Mouse (Mus musculus) forebrain, embryonic 11.5 days (tissue): ENCODE measurements around the gene Rgs7. TPM values are rescaled to one million over a fixed set of nuclear protein-coding genes. Genes with fewer than 3 reads are reported as not detected.
A peak's percentile ranks its signal among the peaks of the same experiment; 100 is the strongest.

Source experiments
- ATAC-seq: fragments of 200-750 bp; cut with Nextera tagmentation; replicated peaks from 2 replicates; pipeline ENCODE4 v1.8.0; 2017; ENCODE audit warnings: moderate TSS enrichment; ENCODE audit not compliant: low FRiP score
- DNase-seq: peaks from one replicate; pipeline ENCODE4 v3.0.0-alpha.2; 2017; ENCODE audit warnings: low spot score
- H3K27ac ChIP-seq: fragments of 300-500 bp; sonication (generic); 2 replicates; pipeline ENCODE4 v1.5.1; 2014; ENCODE audit warnings: low read depth, low read length
- H3K27me3 ChIP-seq: fragments of 300-500 bp; sonication (generic); 2 replicates; pipeline ENCODE4 v1.6.1; 2014; ENCODE audit warnings: mild to moderate bottlenecking, low read length, mixed read lengths; ENCODE audit not compliant: control insufficient read depth, insufficient read depth
- H3K36me3 ChIP-seq: fragments of 300-500 bp; sonication (generic); 2 replicates; pipeline ENCODE4 v1.6.1; 2014; ENCODE audit warnings: mild to moderate bottlenecking, low read length, moderate library complexity, mixed read lengths; ENCODE audit not compliant: control insufficient read depth, insufficient read depth
- H3K4me1 ChIP-seq: fragments of 300-500 bp; sonication (generic); replicated peaks from 2 replicates; pipeline ENCODE4 v1.6.1; 2014; ENCODE audit warnings: low read length, mixed read lengths; ENCODE audit not compliant: control insufficient read depth, insufficient read depth
- H3K4me2 ChIP-seq: fragments of 300-500 bp; sonication (generic); 2 replicates; pipeline ENCODE4 v1.6.1; 2014; ENCODE audit warnings: low read depth, mild to moderate bottlenecking, low read length, moderate library complexity, mixed read lengths; ENCODE audit not compliant: severe bottlenecking
- H3K4me3 ChIP-seq: fragments of 300-500 bp; sonication (generic); 2 replicates; pipeline ENCODE4 v1.5.1; 2014; ENCODE audit warnings: low read depth, low read length
- H3K9ac ChIP-seq: fragments of 300-500 bp; sonication (generic); 2 replicates; pipeline ENCODE4 v1.6.1; 2014; ENCODE audit warnings: low read length
- H3K9me3 ChIP-seq: fragments of 300-500 bp; sonication (generic); 2 replicates; pipeline ENCODE4 v1.6.1; 2016; ENCODE audit warnings: low read length, mixed read lengths; ENCODE audit not compliant: control insufficient read depth
- WGBS: fragments of 180-500 bp; shearing (Covaris S2); extraction: QIAGEN DNeasy Blood & Tissue Kit; methylation state at CpG from one replicate; pipeline ENCODE4 v1.1.7; 2014; 5-methylcytosine and 5-hydroxymethylcytosine counted together
- polyA plus RNA-seq: library from polyadenylated mRNA; unstranded; fragments of >200 nt; fragmentation: Nextera tagmentation; extraction: Ambion mirVana; gene quantifications from 2 replicates; pipeline ENCODE4 v1.2.1, GENCODE M21; 2014

Gene Rgs7
- polyA plus RNA-seq, 1 experiment from 2014 or later, result 5.7 TPM

DNA sequence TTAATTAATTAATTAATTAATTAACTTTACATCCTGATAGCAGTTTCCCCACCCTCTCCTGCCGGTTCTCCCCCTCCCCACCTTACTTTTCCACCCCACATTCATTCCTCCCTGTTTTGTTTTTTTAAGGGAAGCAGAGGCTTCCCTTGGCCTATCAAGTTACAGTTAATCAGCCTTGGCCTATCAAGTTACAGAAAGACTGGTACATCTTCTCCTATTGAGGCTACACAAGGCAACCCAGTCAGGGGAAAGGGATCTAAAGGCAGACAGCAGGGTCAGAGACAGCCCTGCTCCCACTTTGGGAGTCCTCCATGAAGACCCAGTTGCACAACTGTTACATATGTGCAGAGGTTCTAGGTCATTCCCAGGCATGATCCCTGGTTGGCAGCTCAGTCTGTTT lies 175.0 kb downstream of the Rgs7 start:
- 17% methylated on average over 1 of the region's 1 CpGs for WGBS
- no peak overlapping the region for H3K4me2 ChIP-seq
- no peaks in the 10 kb centered on the region for H3K9me3 ChIP-seq
- H3K27me3 ChIP-seq, result no peaks in the 10 kb centered on the region
- no peak overlapping the region for H3K9ac ChIP-seq
- ATAC-seq, result no peak
- H3K4me1 ChIP-seq, result no peaks in the 10 kb centered on the region
- DNase-seq, result no peak
- H3K36me3 ChIP-seq, result no peaks in the 10 kb centered on the region
- H3K27ac ChIP-seq, result no peak overlapping the region
- no peak overlapping the region for H3K4me3 ChIP-seq

DNA sequence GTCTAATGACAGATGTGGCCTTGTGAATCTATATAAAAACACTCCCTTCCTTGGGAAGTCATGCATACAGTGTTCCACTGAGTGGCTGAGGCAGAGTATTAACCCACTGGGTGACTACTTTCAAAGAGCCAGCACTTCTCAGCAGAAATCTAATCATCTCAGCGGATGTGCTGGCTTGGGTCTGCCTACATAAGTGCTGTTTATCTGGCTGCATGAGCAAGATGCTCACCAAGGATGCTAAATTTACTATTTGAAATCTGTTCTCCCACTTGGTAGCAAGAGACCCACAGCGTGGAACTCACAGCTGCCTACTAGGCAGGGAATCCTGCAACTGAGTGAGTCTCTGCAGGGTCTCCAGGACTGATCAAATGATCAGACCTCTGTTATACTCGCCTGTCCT lies 184.7 kb downstream of the Rgs7 start:
- Histone ChIP-seq H3K4me1 (no peaks in the 10 kb centered on the region), H3K4me2 (no peak overlapping the region), H3K9ac (no peak overlapping the region), H3K27ac (no peak overlapping the region), H3K27me3 (no peaks in the 10 kb centered on the region), H3K36me3 (no peaks in the 10 kb centered on the region), H3K9me3 (no peaks in the 10 kb centered on the region), H3K4me3 (no peak overlapping the region)
- WGBS, result 79% methylated on average over 3 of the region's 3 CpGs
- DNase-seq (no peak), ATAC-seq (no peak)

DNA sequence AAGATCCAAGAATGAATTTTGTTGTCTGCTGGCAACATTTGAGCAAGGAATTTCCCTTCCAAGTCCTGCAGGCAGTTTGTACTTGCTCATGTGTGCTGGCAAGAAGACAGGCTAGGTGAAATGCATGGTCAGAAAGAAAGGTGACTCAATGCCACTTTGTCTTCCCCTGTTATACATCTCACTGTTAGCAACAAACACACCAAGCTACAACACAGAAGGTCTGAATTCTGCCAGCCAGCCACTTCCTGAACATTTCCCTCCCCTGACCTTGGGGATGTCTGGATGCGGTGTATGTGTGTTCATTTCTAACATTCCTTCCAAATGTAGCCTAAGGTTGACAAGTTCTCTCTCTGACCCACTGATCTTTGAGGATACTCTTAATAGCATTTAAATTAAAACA lies 191.4 kb downstream of the Rgs7 start:
- Histone ChIP-seq H3K4me2 (no peak overlapping the region), H3K36me3 (no peaks in the 10 kb centered on the region), H3K27me3 (no peaks in the 10 kb centered on the region), H3K4me1 (no peaks in the 10 kb centered on the region; the same call in 1 of the 2 replicates), H3K27ac (no peak overlapping the region), H3K9ac (no peak overlapping the region), H3K9me3 (no peaks in the 10 kb centered on the region; the same call in 1 of the 2 replicates), H3K4me3 (no peak overlapping the region)
- DNase-seq (no peak), ATAC-seq (no peak)
- 80% methylated on average over 1 of the region's 1 CpGs for WGBS

DNA sequence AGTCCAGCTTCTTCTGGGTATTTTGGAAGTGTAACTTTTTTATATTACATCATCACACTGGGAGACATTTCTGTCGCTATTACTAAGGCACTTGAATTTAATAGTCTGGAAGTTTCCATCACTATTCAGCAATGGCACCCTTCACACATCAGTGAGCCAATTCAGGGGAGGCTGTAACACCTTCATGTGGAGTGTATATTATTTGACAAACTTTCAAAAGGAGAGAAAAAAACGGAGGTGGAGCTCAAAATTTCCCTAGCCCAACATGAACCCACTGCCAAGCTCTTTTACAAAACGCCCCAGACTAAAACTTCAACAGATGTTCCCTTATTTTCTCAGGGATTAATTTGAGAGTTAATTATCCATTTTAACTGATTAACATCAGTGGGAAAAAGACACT lies 191.9 kb downstream of the Rgs7 start:
- H3K27me3 ChIP-seq, result no peaks in the 10 kb centered on the region
- ATAC-seq (no peak), DNase-seq (no peak)
- WGBS, result 46% methylated on average over 3 of the region's 3 CpGs
- H3K4me2 ChIP-seq, result no peak overlapping the region
- H3K27ac ChIP-seq, result no peak overlapping the region
- H3K9me3 ChIP-seq, result no peaks in the 10 kb centered on the region; the same call in 1 of the 2 replicates
- H3K36me3 ChIP-seq, result no peaks in the 10 kb centered on the region
- H3K4me3 ChIP-seq, result no peak overlapping the region
- H3K4me1 ChIP-seq, result no peaks in the 10 kb centered on the region; the same call in 1 of the 2 replicates
- no peak overlapping the region for H3K9ac ChIP-seq

- Histone ChIP-seq H3K9me3 (no peaks in the 10 kb centered on the region; the same call in 1 of the 2 replicates), H3K27ac (no peak overlapping the region), H3K9ac (no peak overlapping the region), H3K4me1 (no peaks in the 10 kb centered on the region; the same call in 1 of the 2 replicates), H3K4me3 (no peak overlapping the region), H3K36me3 (no peaks in the 10 kb centered on the region), H3K27me3 (no peaks in the 10 kb centered on the region), H3K4me2 (no peak overlapping the region)
- peak; percentile 26; the same call in 1 of the 2 replicates for ATAC-seq
- WGBS, result 98% methylated on average over 2 of the region's 2 CpGs
- DNase-seq, result no peak
These were observed 192.5 kb downstream of the Rgs7 start for GRCm38 (mm10) chr1:175299603-175300397.

- no peaks in the 10 kb centered on the region; the same call in 1 of the 2 replicates for H3K4me1 ChIP-seq
- ATAC-seq, result no peak
- WGBS, result 95% methylated on average over 1 of the region's 1 CpGs
- no peak for DNase-seq
- H3K4me2 ChIP-seq, result no peak overlapping the region
- H3K9ac ChIP-seq, result no peak overlapping the region
- no peaks in the 10 kb centered on the region for H3K27me3 ChIP-seq
- H3K36me3 ChIP-seq, result no peaks in the 10 kb centered on the region
- no peak overlapping the region for H3K4me3 ChIP-seq
- H3K27ac ChIP-seq, result no peak overlapping the region
- H3K9me3 ChIP-seq, result no peaks in the 10 kb centered on the region; the same call in 1 of the 2 replicates
These were observed 195.4 kb downstream of the Rgs7 start for GRCm38 (mm10) chr1:175296906-175297305.

DNA sequence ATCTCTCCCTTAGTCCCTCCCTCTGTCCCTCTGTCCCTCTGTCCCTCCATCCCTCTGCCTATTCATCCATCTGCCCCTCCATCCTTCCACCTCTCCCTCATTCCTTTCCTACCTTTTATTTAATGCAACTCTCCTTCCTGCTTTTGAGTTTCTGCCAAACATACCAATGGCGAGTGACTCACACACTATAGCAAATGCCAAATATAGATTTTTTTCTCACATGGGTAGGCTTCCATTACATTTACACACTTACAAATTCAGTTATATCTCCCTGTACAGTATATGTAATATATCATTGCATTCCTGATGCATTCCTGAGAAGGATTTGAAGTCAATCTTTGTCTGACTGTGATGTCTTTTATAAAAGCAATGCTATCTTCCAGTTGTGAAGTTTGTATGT lies 202.2 kb downstream of the Rgs7 start:
- ATAC-seq (no peak), DNase-seq (no peak)
- no peak overlapping the region for H3K4me3 ChIP-seq
- H3K36me3 ChIP-seq, result no peaks in the 10 kb centered on the region
- WGBS, result 86% methylated on average over 1 of the region's 1 CpGs
- H3K27ac ChIP-seq, result no peak overlapping the region
- no peaks in the 10 kb centered on the region for H3K27me3 ChIP-seq
- no peak overlapping the region for H3K9ac ChIP-seq
- H3K4me1 ChIP-seq, result no peaks in the 10 kb centered on the region
- no peaks in the 10 kb centered on the region for H3K9me3 ChIP-seq
- no peak overlapping the region for H3K4me2 ChIP-seq

DNA sequence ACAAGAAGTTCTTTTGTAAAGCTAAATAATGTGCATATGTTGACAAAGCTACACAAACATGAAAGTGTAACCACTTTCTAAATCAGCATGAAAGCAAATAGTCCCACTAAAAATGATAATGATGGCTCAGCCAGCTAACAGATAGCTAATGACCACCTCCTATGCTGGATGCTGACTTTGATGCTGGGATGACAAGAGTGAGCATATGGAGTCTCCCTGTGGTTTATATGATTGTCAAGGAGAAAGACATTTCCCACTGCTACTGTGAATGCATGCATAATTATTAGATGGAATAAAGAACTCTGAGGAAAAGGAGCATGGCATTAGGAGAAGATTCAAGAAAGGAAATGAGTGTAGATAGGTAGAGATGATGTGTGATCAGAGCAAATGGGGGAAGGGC lies 230.0 kb downstream of the Rgs7 start:
- no peak for ATAC-seq
- H3K9ac ChIP-seq, result no peak overlapping the region
- no peaks in the 10 kb centered on the region for H3K27me3 ChIP-seq
- H3K9me3 ChIP-seq, result no peaks in the 10 kb centered on the region
- H3K4me1 ChIP-seq, result no peaks in the 10 kb centered on the region
- no peak overlapping the region for H3K27ac ChIP-seq
- no peak overlapping the region for H3K4me2 ChIP-seq
- H3K4me3 ChIP-seq, result no peak overlapping the region
- H3K36me3 ChIP-seq, result no peaks in the 10 kb centered on the region
- no peak for DNase-seq

DNA sequence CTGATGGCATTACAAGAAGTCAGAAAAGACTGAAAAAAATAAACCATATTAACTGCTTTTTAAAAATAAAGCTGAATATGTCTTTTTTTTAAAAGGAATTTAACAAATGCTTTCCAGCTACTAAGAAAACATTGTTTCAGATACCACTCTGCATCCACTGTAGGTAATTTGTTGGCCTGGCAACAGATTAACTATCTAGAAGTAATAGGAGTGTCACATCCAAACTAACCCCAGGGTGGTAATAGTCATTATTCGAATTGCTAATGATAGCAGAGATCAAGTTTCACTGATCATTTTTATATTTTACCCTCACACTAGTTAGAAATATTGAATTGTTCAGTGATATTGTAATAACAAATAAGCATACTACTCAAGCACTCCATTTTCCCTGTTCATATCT lies 232.9 kb downstream of the Rgs7 start:
- no peak overlapping the region for H3K9ac ChIP-seq
- H3K4me2 ChIP-seq, result no peak overlapping the region
- no peak overlapping the region for H3K27ac ChIP-seq
- H3K4me3 ChIP-seq, result no peak overlapping the region
- H3K9me3 ChIP-seq, result no peaks in the 10 kb centered on the region
- no peaks in the 10 kb centered on the region for H3K4me1 ChIP-seq
- no peaks in the 10 kb centered on the region for H3K36me3 ChIP-seq
- no peak for DNase-seq
- 78% methylated on average over 1 of the region's 1 CpGs for WGBS
- no peaks in the 10 kb centered on the region for H3K27me3 ChIP-seq
- ATAC-seq, result no peak
